Mouse (Mus musculus) macrophage (primary cell): ENCODE results near the gene Fam13a. TPM values are rescaled to one million over a fixed set of nuclear protein-coding genes. Genes with fewer than 3 reads are reported as not detected.

ENCODE experiments used
- H3K27ac ChIP-seq: fragments of 350-480 bp; formaldehyde crosslinking; 2 replicates; pipeline ENCODE4 v1.9.0; 2021
- H3K36me3 ChIP-seq: fragments of 350-480 bp; formaldehyde crosslinking; 2 replicates; pipeline ENCODE4 v1.9.0; 2021; ENCODE audit errors: inconsistent target
- H3K4me3 ChIP-seq: fragments of 350-480 bp; formaldehyde crosslinking; 2 replicates; pipeline ENCODE4 v1.9.0; 2021; ENCODE audit errors: inconsistent target
- H3K79me2 ChIP-seq: fragments of 350-480 bp; formaldehyde crosslinking; 2 replicates; pipeline ENCODE4 v1.9.0; 2021; ENCODE audit errors: inconsistent target
- WGBS: methylation state at CpG from one replicate; pipeline ENCODE4 v1.1.7; 2026; ENCODE audit warnings: inconsistent platforms; ENCODE audit not compliant: missing documents; 5-methylcytosine and 5-hydroxymethylcytosine counted together
- polyA plus RNA-seq: library from polyadenylated mRNA; stranded (reverse); fragments of 250-400 nt; gene quantifications from 3 replicates; pipeline ENCODE4 v1.2.4, GENCODE M21; 2018; ENCODE audit warnings: inconsistent platforms
- total RNA-seq, 78 experiments: library from RNA; depleted of rRNA; stranded (reverse); fragments of 250-400 nt; gene quantifications; 1 replicate in 9 of 78; 2 replicates in 24 of 78; 3 replicates in 43 of 78; 4 replicates in 2 of 78; pipeline ENCODE4 v1.2.4; 2018; ENCODE audit warnings: inconsistent platforms in 56 of 78

Fam13a gene
- 1 to 10 TPM in 13 of 26 experiments, under 1 TPM in 11, not detected in 2; 0.08 to 5.4 (median 1.1) TPM for total RNA-seq (2018; cell fraction: chromatin; rRNA removed)
- 1 to 10 TPM in 3 of 26 experiments, under 1 TPM in 23; 0.19 to 1.4 (median 0.40) TPM for total RNA-seq (2018; cell fraction: cytosol; rRNA removed)
- total RNA-seq (2018; cell fraction: nucleus; rRNA removed): 1 to 10 TPM in 9 of 26 experiments, under 1 TPM in 17; 0.06 to 3.2 (median 0.41) TPM
- 0.44 to 0.75 TPM (median 0.71 TPM) in 3 replicates for polyA plus RNA-seq

- Histone ChIP-seq H3K4me3 (peak within 1 kb of the TSS; percentile 30), H3K27ac (no peak within 1 kb of the TSS), H3K79me2 (no peaks in the 10 kb centered on the region), H3K36me3 (no peaks in the 10 kb centered on the region)
- 3% methylated on average over 16 of the region's 16 CpGs for WGBS
Observed at GRCm38 (mm10) chr6:59024164-59024724, at the start of gene Fam13a. Fam13a (minus strand) TSS chr6:59024549.

GRCm38 (mm10) chr6:59072096-59073060 is 48.0 kb upstream of the Fam13a start:
- no peaks in the 10 kb centered on the region for H3K79me2 ChIP-seq
- 81% methylated on average over 5 of the region's 5 CpGs for WGBS
- H3K4me3 ChIP-seq: no peak overlapping the region
- no peaks in the 10 kb centered on the region for H3K36me3 ChIP-seq
- no peak overlapping the region for H3K27ac ChIP-seq

- Histone ChIP-seq H3K79me2 (no peaks in the 10 kb centered on the region), H3K4me3 (no peak overlapping the region), H3K36me3 (no peaks in the 10 kb centered on the region), H3K27ac (no peak overlapping the region)
- 100% methylated on average over 3 of the region's 3 CpGs for WGBS
Observed at GRCm38 (mm10) chr6:59071691-59072090, 47.3 kb upstream of the Fam13a start.

GRCm38 (mm10) chr6:59068187-59068586 is 43.8 kb upstream of the Fam13a start:
- 87% methylated on average over 5 of the region's 5 CpGs for WGBS

GRCm38 (mm10) chr6:59064440-59064839 is 40.1 kb upstream of the Fam13a start:
- H3K27ac ChIP-seq: no peak overlapping the region
- no peak overlapping the region for H3K4me3 ChIP-seq
- H3K36me3 ChIP-seq: no peaks in the 10 kb centered on the region
- WGBS: 73% methylated on average over 4 of the region's 4 CpGs
- H3K79me2 ChIP-seq: no peaks in the 10 kb centered on the region

More at GRCm38 (mm10) chr6:59068187-59068586, 43.8 kb upstream of the Fam13a start:
- no peaks in the 10 kb centered on the region for H3K36me3 ChIP-seq
- H3K79me2 ChIP-seq: no peaks in the 10 kb centered on the region
- no peak overlapping the region for H3K27ac ChIP-seq
- H3K4me3 ChIP-seq: no peak overlapping the region

DNA sequence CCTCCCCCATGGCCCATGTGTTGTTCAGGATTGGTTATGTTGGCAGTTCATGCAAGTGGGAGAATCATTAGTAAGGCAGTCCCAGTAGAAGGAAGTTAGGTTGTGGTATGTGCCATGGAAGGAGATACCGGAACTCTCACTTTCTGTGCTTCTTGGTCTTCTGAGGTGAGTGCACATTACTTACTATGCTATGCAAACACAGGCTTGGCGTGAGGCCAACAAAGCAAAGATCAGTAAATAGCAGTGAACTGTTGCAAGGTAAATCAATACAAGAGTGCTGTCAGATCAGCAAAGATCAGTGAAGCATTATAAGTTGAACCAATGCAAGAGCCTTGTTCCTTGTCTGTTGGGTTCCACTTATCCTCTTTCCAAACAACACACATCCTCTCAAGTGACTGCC is 28.9 kb upstream of the Fam13a start:
- H3K27ac ChIP-seq: no peak overlapping the region
- H3K79me2 ChIP-seq: no peaks in the 10 kb centered on the region
- 80% methylated on average over 2 of the region's 2 CpGs for WGBS
- H3K4me3 ChIP-seq: no peak overlapping the region
- no peaks in the 10 kb centered on the region for H3K36me3 ChIP-seq

DNA sequence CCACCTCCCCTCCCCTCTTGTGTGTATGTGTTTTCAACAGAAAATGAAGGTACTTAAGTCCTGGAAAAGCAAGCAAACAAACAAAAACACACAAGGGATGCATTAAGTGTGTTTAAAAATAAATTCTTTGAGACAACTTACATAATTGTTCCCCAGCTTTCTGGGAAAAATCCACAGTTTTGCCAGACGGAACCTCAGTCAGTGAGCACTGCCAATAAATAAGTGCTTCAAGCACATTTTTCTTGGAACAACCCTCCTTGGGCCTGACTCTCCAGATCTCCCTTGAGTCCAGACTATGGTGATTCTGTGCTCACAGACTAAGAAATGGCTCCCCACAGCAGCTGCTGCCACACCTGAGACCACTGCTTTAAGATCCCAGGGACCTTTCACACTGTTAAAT is 15.4 kb upstream of the Fam13a start:
- no peaks in the 10 kb centered on the region for H3K36me3 ChIP-seq
- 100% methylated on average over 1 of the region's 1 CpGs for WGBS
- no peak overlapping the region for H3K27ac ChIP-seq
- no peaks in the 10 kb centered on the region for H3K79me2 ChIP-seq
- H3K4me3 ChIP-seq: no peak overlapping the region

DNA sequence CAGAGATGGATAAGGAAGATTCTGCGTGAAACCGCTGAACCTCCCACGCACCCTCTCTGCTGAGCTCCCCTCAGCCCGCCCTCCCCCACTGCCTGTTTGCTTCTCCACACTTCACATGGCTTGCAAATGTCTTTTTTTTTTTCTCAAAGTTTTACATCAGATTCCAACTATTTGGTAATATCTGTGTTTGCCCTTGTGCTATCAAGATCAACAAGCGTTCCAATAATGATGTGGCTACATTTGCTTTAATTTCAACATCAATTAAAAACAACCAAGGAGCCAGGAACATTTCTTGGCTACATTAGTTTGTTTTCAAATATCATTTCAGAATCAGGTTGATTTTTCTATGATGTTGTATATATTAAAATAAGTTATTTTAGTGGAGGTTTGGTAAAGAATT is 8.4 kb upstream of the Fam13a start:
- H3K79me2 ChIP-seq: no peaks in the 10 kb centered on the region
- WGBS: 97% methylated on average over 5 of the region's 5 CpGs

GRCm38 (mm10) chr6:59031539-59031938 is 7.2 kb upstream of the Fam13a start:
- WGBS: 81% methylated on average over 6 of the region's 6 CpGs

More for the DNA sequence above, 8.4 kb upstream of the Fam13a start:
- H3K27ac ChIP-seq: no peak overlapping the region
- H3K4me3 ChIP-seq: no peak overlapping the region
- no peaks in the 10 kb centered on the region for H3K36me3 ChIP-seq

DNA sequence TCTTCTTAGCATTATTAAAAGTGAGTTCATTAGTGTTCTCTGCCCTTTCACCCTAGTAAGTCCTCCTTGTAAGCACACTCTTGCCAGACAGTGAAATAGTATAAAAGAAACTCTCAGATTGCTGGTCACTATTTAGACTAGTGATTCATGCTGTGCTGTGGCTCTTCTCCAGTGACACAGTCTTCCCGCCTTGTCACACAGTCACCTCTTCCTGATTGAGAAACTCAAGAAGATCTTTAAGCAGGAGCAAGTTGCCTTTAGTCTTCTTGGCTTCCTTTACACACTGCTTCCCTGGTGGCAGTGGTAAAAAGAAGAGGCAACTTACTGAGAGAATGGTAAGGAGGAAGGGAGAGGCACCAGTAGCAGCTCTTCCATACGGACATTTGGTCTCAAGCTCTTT is 6.3 kb upstream of the Fam13a start:
- H3K4me3 ChIP-seq: no peak overlapping the region
- H3K79me2 ChIP-seq: no peaks in the 10 kb centered on the region
- H3K36me3 ChIP-seq: no peaks in the 10 kb centered on the region
- no peak overlapping the region for H3K27ac ChIP-seq
- WGBS: 75% methylated on average over 1 of the region's 2 CpGs

More at GRCm38 (mm10) chr6:59031539-59031938, 7.2 kb upstream of the Fam13a start:
- no peak overlapping the region for H3K4me3 ChIP-seq
- H3K36me3 ChIP-seq: no peaks in the 10 kb centered on the region
- no peak overlapping the region for H3K27ac ChIP-seq
- H3K79me2 ChIP-seq: no peaks in the 10 kb centered on the region

GRCm38 (mm10) chr6:59030037-59030436 is 5.7 kb upstream of the Fam13a start:
- H3K79me2 ChIP-seq: no peaks in the 10 kb centered on the region
- no peak overlapping the region for H3K4me3 ChIP-seq
- H3K27ac ChIP-seq: no peak overlapping the region
- H3K36me3 ChIP-seq: no peaks in the 10 kb centered on the region

- 65% methylated on average over 2 of the region's 2 CpGs for WGBS
- Histone ChIP-seq H3K27ac (no peak overlapping the region), H3K36me3 (no peaks in the 10 kb centered on the region), H3K4me3 (no peak overlapping the region), H3K79me2 (no peaks in the 10 kb centered on the region)
Observed at GRCm38 (mm10) chr6:59028871-59029270, 4.5 kb upstream of the Fam13a start.

- Histone ChIP-seq H3K36me3 (no peaks in the 10 kb centered on the region), H3K27ac (no peak overlapping the region), H3K79me2 (no peaks in the 10 kb centered on the region), H3K4me3 (no peak overlapping the region; the same call in 1 of the 2 replicates)
- WGBS: 51% methylated on average over 3 of the region's 3 CpGs
Observed at GRCm38 (mm10) chr6:59024806-59025205, 457 bp upstream of the Fam13a start.

DNA sequence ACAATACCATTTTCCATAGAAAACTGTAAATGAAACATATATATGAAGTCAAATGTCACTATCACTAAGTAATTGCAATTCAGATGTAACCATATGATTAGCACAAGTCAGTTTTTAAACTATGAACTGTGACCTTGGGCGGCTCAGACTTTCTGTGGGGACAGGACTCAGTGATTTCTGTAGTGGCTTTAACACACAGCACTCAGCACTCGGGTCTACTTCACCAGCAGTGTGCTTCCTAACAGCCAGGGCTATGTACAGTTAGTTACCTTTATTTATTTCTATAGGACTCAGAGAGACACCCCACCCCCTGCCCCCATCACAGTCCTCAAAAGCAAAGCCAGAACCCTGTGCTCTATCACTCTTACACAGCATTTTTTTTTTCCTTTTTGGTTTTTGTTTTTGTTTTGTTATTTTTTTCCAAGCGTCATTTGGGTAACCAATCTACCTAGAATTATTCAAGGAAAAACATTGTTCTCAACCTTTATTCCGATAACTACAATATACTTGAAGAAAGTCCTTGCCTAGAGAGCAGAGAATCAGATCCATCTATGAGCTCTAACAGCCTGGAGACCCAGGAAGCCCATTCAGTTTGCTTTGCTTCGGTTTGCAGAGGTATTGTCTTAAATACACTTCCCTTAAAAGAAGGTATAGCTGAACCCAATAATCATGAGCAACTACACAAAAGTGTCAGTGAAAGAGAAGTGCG is 740 bp downstream of the Fam13a start:
- Histone ChIP-seq H3K79me2 (no peaks in the 10 kb centered on the region), H3K27ac (no peak overlapping the region), H3K4me3 (peak overlapping the region; percentile 30), H3K36me3 (no peaks in the 10 kb centered on the region)
- 46% methylated on average over 6 of the region's 6 CpGs for WGBS
